Mouse (Mus musculus): ENCODE measurements around the gene Mybphl. TPM values are rescaled to one million over a fixed set of nuclear protein-coding genes. Genes with fewer than 3 reads are reported as not detected.

The Mybphl gene
- not detected for total RNA-seq (2022)

DNA sequence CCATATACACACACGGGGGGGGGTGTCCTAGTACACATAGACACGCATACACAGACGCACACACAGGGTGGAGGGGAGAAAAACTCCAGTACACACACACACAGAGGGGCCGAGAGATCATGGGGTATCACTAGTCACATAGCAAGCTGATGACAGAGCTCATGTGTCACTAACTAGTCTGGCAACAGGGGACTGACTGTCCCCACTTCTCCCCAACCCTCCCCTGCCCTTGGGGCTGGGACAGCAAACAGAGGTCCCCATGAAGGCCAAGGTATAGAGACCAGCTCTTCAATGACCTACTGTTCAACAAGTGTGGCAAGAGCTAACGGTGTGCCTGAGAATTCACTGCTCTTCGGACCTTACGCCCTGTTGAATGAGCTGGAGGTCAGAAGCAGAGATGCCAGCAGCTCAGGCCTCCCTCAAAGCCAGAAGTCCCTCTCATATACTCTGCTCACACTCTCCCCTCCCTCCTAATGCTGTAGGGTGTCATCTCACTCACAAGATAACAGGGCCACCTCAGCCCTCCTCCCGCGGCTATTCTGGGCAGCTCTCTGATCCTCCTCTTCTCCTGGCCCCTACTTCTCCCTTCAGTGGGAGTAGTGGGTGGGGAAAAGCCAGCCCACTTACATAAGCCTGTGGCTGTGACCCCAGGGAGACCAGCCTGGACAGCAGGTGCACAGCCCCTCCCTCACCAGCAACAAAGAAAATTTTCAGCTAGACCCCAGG lies at the start of gene Mybphl:
Gene Mybphl (plus strand): TSS at position 642 of the 726 bp plus-strand sequence.
- DNase-seq (ENCODE audit: low spot score in 2 of 2) = no peak

GRCm38 (mm10) chr3:108318517-108318916 lies 46.2 kb upstream of the Mybphl start:
- no peak for DNase-seq (ENCODE audit: low spot score in 2 of 2)

DNA sequence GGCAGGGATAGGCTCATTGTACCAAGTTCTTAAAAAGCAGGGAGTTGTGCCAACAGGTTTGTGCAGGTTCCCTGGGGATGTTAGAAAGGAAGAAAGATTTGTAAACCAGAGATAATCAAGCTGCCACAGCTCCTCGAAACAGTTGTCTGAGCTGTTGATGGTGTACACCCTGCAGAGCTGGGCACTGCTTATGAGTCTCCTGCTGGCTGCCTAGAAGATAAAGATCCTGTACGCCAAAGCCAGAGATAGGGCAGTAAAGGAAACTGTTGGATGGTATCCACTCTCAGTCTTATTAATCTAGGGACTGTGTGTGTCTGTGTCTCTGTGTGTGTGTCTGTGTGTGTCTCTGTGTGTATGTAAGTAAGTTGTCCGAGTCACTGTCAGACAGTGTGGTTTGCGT lies 43.0 kb upstream of the Mybphl start:
- DNase-seq (ENCODE audit: low spot score in 2 of 2) = no peak

GRCm38 (mm10) chr3:108322136-108322535 lies 42.6 kb upstream of the Mybphl start:
- DNase-seq (ENCODE audit: low spot score in 2 of 2) = no peak

DNA sequence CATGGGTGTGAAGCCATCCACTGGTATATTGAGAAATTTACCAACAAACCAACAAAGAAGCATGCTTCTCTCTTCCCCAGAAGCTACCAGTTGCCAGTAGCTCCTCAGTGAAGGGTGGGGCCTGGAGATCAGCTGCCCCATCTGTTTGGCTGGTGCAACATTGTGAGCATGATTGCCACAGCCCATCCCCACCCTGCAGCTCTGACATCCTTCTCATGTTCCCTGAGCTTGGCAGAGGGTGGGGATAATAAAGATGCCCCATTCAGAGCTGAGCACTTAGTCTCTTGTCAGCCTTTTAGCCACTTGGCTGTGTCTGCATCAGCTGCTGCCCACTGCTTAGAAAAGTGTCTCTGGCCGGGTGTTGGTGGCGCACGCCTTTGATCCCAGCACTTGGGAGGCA lies 41.7 kb upstream of the Mybphl start:
- DNase-seq (ENCODE audit: low spot score in 2 of 2) = peak; percentile 55 to 81

DNA sequence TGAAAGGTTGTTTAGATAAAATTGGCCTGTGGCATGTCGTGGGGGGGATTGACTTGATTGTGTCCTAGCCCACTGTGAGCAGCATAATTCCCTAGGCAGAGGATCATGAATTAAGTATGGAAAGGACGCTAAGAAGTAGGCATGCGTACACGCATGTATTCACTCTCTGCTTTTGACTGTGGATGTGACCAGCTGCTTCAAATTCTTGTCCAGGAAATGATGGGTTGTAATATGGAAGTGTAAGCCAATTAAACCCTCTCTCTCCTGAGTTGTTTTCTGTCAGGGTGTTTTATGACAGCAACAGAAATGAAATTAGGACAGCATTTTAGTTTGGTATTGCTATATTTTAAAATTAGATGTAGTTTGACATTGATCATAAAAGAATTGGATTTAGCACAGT lies 39.9 kb upstream of the Mybphl start:
- DNase-seq (ENCODE audit: low spot score in 2 of 2) = no peak

GRCm38 (mm10) chr3:108325521-108325920 lies 39.2 kb upstream of the Mybphl start:
- DNase-seq (ENCODE audit: low spot score in 2 of 2) = no peak

DNA sequence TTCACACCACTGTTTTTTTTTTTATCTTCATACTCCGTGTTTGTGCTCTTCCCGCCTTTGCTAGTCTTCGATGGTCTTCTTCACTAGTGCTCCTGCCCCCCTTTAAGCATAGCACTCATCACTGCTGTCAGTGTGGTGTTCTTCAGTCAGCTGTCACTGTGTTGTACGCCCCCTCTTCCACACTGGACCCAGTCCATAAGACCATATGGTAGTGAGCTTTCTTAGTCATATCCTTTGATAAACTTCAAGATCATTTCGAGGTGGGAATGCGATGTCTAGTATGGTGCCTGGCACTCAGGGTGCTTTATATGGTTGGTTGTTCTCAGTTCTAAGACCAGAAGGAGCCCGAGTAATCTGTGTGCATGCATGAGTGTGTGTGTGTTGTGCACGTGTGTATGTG lies 37.4 kb upstream of the Mybphl start:
- no peak for DNase-seq (ENCODE audit: low spot score in 2 of 2)

GRCm38 (mm10) chr3:108327916-108328315 lies 36.8 kb upstream of the Mybphl start:
- DNase-seq (ENCODE audit: low spot score in 2 of 2) = peak in 1 of 2 experiments; percentile 15

GRCm38 (mm10) chr3:108328441-108328841 lies 36.3 kb upstream of the Mybphl start:
- DNase-seq (ENCODE audit: low spot score in 2 of 2) = peak; percentile 21 to 23

DNA sequence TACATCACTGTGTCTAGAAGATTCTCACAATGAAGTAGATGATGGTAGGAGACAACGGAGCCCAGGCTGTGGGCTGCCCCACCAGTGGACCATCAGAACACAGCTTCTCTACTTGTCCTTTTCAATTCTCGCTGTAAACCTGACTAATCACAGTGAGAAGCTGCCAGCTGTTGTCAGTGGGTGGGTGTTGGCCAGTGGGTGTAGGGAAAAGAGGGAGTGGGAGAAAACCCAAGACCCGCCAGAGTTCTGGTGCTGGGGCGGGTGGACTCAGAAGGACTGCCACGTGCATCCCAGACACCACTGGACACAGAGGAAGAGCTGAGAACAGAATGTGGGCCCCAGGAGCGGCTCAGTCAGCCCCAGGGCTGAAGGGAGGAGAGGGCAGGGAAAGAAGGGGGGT lies 33.9 kb upstream of the Mybphl start:
- DNase-seq (ENCODE audit: low spot score in 2 of 2) = no peak

- DNase-seq (ENCODE audit: low spot score in 2 of 2) = no peak
Observed at GRCm38 (mm10) chr3:108336878-108337277, 27.8 kb upstream of the Mybphl start.

- DNase-seq (ENCODE audit: low spot score in 2 of 2) = no peak
Observed at GRCm38 (mm10) chr3:108341040-108341439, 23.7 kb upstream of the Mybphl start.

DNA sequence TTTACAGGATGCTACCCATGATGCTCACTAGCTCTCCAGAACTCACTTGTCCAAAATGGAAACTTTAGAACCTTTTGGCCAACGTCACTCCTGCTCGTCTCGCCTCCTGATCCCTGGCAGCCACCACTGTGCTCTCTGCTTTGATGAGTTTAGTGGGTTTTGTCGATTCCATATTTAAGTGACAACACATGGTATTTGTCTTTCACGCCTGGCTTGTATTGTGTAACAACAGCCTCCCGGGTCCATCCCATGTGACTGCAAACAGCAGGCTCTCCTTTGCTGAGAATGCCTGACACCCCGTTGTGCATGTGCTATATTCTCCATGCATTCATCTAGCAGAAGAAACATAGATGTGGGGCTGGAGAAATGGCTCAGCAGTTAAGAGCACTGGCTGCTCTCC lies 22.5 kb upstream of the Mybphl start:
- DNase-seq (ENCODE audit: low spot score in 2 of 2) = no peak

DNA sequence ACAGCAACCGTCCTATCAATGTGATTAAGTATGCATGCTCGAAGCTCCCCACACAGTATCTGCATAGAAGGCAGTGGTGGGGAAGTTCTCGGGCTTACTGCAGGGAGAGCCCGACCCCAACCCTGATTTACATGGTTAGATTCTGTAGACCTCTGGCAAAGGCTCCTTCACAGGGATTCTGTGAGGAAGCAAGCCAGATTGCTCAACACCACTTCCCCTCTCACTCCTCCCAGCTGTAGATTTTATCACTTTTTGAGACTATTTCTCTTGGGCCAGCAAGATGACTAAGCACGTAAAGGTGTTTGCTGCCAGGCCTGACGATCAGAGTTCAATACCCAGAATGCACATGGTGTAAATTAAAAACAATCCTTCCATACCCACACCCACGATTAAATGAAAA lies 18.9 kb upstream of the Mybphl start:
- DNase-seq (ENCODE audit: low spot score in 2 of 2) = no peak

- DNase-seq (ENCODE audit: low spot score in 2 of 2) = no peak
Observed at GRCm38 (mm10) chr3:108348376-108348775, 16.3 kb upstream of the Mybphl start.

DNA sequence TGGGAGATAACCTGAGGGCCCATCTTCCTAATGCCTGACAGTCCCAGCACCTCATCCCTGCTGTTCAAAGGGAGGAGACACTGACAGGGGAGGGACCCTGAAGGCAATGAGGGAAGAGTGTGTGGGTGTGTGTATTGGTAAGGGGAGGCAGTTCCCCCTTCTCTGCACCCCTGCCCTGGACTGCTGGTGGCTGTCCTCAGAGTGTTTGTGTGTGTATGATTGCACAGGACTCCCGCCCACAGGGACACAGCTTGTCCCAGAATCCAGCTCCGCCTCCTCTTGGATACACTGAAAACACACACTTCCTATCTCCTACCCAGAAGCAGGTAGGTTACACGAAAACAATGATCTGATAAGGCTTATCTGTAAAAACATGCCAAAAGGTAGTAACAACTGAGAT lies 9.5 kb upstream of the Mybphl start:
- DNase-seq (ENCODE audit: low spot score in 2 of 2) = no peak

GRCm38 (mm10) chr3:108357051-108357450 lies 7.7 kb upstream of the Mybphl start:
- no peak for DNase-seq (ENCODE audit: low spot score in 2 of 2)

- DNase-seq (ENCODE audit: low spot score in 2 of 2) = no peak
Observed at GRCm38 (mm10) chr3:108358445-108358844, 6.3 kb upstream of the Mybphl start.

GRCm38 (mm10) chr3:108360894-108361293 lies 3.8 kb upstream of the Mybphl start:
- DNase-seq (ENCODE audit: low spot score in 2 of 2) = no peak

DNA sequence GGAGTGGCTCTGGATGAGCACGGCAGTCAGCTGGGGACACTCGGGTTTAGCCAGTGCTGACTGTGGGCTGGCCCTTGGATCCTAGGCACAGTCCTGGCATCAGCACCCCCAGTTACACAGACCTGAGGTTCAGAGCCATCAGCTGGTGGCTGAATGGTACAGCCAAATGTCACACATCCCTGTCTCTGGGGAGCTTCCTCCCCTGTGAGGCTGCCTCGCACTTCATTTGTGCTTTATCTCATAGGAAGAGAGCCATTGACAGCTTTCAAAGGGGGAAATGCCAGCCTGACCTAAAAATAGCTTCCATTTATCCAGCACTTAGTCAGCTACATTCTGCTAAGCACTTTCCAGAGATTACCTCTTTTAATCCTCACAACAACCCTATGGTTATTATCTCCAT lies 1.1 kb upstream of the Mybphl start:
- DNase-seq (ENCODE audit: low spot score in 2 of 2) = peak in 1 of 2 experiments; percentile 10

DNA sequence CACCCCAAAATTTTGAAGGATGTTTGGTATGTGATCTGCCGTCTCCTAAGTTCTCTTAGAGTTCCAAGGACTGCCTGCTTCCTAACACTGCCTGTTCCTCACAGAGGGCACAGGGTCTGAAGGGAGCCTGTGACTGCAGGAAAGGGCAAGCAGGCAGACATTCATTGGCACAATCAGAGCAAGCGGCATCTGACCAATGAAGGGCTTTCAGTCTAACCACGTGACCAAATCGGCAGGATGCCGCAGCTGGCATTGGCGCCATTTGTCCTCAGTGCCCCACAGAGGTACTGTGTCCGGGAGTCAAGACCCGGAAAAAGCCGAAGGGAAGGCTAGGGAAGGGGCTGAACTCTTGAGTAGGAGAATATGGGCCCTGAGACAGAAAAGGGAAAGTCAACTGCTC lies 2.5 kb downstream of the Mybphl start:
- DNase-seq (ENCODE audit: low spot score in 2 of 2) = no peak

DNA sequence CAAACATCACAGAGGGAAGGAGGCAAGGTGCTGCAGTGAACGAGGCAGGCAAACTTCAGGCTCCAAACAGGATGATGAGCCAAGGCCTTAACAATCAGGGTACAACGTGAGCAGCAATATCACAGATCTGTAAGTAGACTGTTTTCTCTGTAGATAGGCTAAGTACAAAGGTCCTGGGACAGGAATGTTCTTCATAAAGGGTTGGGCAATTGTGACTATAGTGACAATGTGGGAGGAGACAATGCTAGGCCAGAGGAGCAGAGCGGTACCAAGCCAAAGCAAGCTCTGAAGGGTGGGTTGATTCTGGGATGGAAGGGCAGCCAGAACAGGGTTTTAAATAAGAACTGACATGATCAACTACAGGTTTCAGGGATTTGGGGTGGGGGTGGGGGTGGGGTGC lies 3.1 kb downstream of the Mybphl start:
- no peak for DNase-seq (ENCODE audit: low spot score in 2 of 2)

GRCm38 (mm10) chr3:108368721-108369120 lies 4.0 kb downstream of the Mybphl start:
- no peak for DNase-seq (ENCODE audit: low spot score in 2 of 2)
